Mouse (Mus musculus): Measurements from ENCODE around the gene Tbc1d9. TPM values are rescaled to one million over a fixed set of nuclear protein-coding genes. Genes with fewer than 3 reads are reported as not detected.
"Not testable (repeated sequence)": the region's sequence is repeated elsewhere in the genome, so short reads cannot be mapped to it uniquely, and the experiment has no call there.

The Tbc1d9 gene
- polyA plus RNA-seq, 2 experiments = 1.3 to 5.2 TPM

DNA sequence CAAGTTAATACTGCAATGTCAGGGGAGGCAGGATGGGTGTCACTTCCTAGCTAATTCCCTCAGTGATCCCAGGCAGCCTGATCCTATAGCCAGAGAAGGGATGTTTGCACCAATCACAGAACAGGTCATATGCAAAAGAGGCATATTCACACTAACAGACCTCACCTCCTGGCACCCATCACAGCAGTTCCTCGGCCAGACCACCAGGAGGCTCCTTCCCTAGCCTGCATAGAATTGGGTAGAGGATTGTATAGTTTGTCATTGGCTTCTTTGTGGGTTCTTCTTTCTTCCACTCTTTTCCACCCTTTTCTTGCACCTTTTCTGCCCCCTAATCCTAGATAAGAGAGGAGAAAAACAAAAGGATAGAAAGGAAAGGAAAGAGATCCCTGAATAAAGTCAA is 135.0 kb downstream of the Tbc1d9 start:
- Histone ChIP-seq H3K36me3 (ENCODE audit: control insufficient read depth, insufficient read depth, low read length) (no peaks in the 10 kb centered on the region), H3K27ac (replicated peaks; ENCODE audit: low read depth, low read length) (no peak overlapping the region), H3K4me2 (replicated peaks; ENCODE audit: low read depth, low read length, severe bottlenecking) (no peak overlapping the region), H3K4me1 (ENCODE audit: control insufficient read depth, insufficient read depth, low read length) (no peaks in the 10 kb centered on the region), H3K9me3 (ENCODE audit: control insufficient read depth, low read length) (no peaks in the 10 kb centered on the region), H3K4me3 (replicated peaks; ENCODE audit: low read length) (no peak overlapping the region), H3K9ac (ENCODE audit: low read depth, low read length, severe bottlenecking) (no peak overlapping the region), H3K27me3 (ENCODE audit: control insufficient read depth, insufficient read depth, low read length) (no peaks in the 10 kb centered on the region)
- no peak for ATAC-seq (ENCODE audit: low FRiP score, low read depth)
- no peak for TF ChIP-seq POLR2A (IDR thresholded peaks at IDR 0.05; ENCODE audit: borderline replicate concordance, extremely low read depth, insufficient read depth, insufficient read length)
- DNase-seq (ENCODE audit: low spot score) = no peak
- 60% methylated on average over 1 of the region's 1 CpGs for WGBS

DNA sequence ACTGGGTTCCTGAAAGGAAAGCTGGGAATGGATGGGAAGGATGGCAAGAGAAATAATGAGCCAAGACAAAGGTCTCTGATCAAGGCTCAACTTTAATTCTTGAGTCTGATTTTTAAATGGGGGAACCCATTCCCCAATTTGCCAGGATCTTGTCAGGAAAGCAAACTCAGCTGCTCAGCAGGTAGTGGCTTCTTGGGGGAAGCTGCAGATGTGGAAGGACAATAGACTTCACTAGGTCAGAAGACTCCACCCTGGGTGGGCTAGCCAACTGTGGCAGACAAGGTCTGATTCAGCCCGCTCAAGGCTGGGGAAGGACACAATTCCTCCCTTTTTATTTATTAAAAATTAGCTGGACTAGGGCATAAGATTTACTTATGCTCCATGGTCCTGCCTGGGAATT is 139.8 kb downstream of the Tbc1d9 start:
- H3K4me3 ChIP-seq (replicated peaks; ENCODE audit: low read length) = no peak overlapping the region
- H3K9ac ChIP-seq (ENCODE audit: low read depth, low read length, severe bottlenecking) = no peak overlapping the region
- TF ChIP-seq POLR2A (IDR thresholded peaks at IDR 0.05; ENCODE audit: borderline replicate concordance, extremely low read depth, insufficient read depth, insufficient read length) = no peak
- no peaks in the 10 kb centered on the region for H3K36me3 ChIP-seq (ENCODE audit: control insufficient read depth, insufficient read depth, low read length)
- DNase-seq (ENCODE audit: low spot score) (no peak), ATAC-seq (ENCODE audit: low FRiP score, low read depth) (no peak)
- H3K9me3 ChIP-seq (ENCODE audit: control insufficient read depth, low read length) = no peaks in the 10 kb centered on the region
- H3K4me1 ChIP-seq (ENCODE audit: control insufficient read depth, insufficient read depth, low read length) = no peaks in the 10 kb centered on the region
- H3K4me2 ChIP-seq (replicated peaks; ENCODE audit: low read depth, low read length, severe bottlenecking) = no peak overlapping the region
- H3K27me3 ChIP-seq (ENCODE audit: control insufficient read depth, insufficient read depth, low read length) = no peaks in the 10 kb centered on the region
- no peak overlapping the region for H3K27ac ChIP-seq (replicated peaks; ENCODE audit: low read depth, low read length)
- 100% methylated on average over 1 of the region's 1 CpGs for WGBS

DNA sequence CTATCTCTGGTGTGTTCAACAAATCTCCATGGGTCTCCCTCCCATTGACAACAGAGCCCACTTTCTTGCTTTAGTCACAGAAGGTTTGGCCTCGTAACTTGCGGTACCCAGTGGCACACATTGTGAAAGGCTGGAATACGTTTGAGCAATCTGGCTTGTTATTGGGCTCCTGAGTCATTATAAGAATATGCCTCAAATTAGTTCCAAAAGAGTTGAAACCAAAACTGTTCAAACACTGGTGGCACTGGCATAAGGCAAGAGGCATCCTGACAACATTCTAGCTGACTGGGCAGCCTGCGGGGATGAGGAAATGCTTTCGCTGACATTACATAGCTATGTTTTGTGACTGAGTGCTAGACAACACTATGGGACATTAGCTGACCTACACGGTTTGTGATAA is 144.7 kb downstream of the Tbc1d9 start:
- Histone ChIP-seq H3K4me2 (replicated peaks; ENCODE audit: low read depth, low read length, severe bottlenecking) (no peak overlapping the region), H3K9me3 (ENCODE audit: control insufficient read depth, low read length) (no peaks in the 10 kb centered on the region), H3K4me3 (replicated peaks; ENCODE audit: low read length) (no peak overlapping the region), H3K27ac (replicated peaks; ENCODE audit: low read depth, low read length) (no peak overlapping the region), H3K36me3 (ENCODE audit: control insufficient read depth, insufficient read depth, low read length) (peaks cover 5% of the 10 kb centered on the region; the same call in 1 of the 2 replicates), H3K9ac (ENCODE audit: low read depth, low read length, severe bottlenecking) (no peak overlapping the region), H3K4me1 (ENCODE audit: control insufficient read depth, insufficient read depth, low read length) (no peaks in the 10 kb centered on the region), H3K27me3 (ENCODE audit: control insufficient read depth, insufficient read depth, low read length) (no peaks in the 10 kb centered on the region)
- WGBS = 78% methylated on average over 6 of the region's 6 CpGs
- ATAC-seq (ENCODE audit: low FRiP score, low read depth) = no peak
- no peak for DNase-seq (ENCODE audit: low spot score)
- no peak for TF ChIP-seq POLR2A (IDR thresholded peaks at IDR 0.05; ENCODE audit: borderline replicate concordance, extremely low read depth, insufficient read depth, insufficient read length)

DNA sequence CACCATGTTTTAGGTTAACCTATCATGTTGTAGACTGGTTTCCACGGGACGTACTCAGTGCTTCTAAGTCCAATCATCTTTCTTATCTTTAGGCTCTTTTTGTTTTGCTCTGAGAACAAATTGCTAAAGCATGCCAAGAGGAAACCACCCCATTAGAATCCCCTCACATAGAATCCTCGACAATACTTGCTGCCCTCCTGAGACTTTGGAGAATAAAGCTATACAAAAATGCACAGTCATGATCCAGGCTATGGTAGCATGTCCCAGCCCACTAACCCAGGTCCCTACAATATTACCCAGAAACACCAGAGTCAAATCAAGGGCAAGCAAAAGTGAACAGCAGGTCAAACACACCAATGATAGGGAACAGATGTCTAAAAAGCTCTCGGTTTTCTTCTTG is 149.9 kb downstream of the Tbc1d9 start:
- H3K9me3 ChIP-seq (ENCODE audit: control insufficient read depth, low read length); H3K9ac ChIP-seq (ENCODE audit: low read depth, low read length, severe bottlenecking); H3K4me3 ChIP-seq (replicated peaks; ENCODE audit: low read length); DNase-seq (ENCODE audit: low spot score); ATAC-seq (ENCODE audit: low FRiP score, low read depth); H3K27me3 ChIP-seq (ENCODE audit: control insufficient read depth, insufficient read depth, low read length); H3K27ac ChIP-seq (replicated peaks; ENCODE audit: low read depth, low read length); H3K4me1 ChIP-seq (ENCODE audit: control insufficient read depth, insufficient read depth, low read length); H3K4me2 ChIP-seq (replicated peaks; ENCODE audit: low read depth, low read length, severe bottlenecking): not testable (repeated sequence)
- WGBS = 73% methylated on average over 4 of the region's 4 CpGs
- peaks cover 34% of the 10 kb centered on the region for H3K36me3 ChIP-seq (ENCODE audit: control insufficient read depth, insufficient read depth, low read length)

DNA sequence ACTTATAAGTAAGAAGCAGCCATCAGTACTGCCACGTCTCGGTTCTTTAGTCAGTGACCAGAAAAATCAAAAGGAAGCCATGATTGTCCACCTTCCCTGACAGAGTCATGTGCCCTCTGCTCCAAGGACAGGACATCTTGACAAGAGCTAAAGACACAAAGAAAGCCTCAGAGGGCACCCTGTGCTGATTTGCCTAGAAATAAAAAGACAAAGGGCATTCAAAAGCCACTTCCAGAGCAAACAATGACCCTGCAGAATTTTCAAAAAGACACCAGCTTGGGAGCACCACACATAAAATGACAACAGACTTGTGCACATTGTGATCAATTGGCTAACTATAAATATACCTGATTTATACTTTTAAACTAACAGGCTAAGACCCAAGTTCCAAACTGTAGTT is 150.5 kb downstream of the Tbc1d9 start:
- H3K36me3 ChIP-seq (ENCODE audit: control insufficient read depth, insufficient read depth, low read length) = peaks cover 38% of the 10 kb centered on the region
- ATAC-seq (ENCODE audit: low FRiP score, low read depth) = no peak

DNA sequence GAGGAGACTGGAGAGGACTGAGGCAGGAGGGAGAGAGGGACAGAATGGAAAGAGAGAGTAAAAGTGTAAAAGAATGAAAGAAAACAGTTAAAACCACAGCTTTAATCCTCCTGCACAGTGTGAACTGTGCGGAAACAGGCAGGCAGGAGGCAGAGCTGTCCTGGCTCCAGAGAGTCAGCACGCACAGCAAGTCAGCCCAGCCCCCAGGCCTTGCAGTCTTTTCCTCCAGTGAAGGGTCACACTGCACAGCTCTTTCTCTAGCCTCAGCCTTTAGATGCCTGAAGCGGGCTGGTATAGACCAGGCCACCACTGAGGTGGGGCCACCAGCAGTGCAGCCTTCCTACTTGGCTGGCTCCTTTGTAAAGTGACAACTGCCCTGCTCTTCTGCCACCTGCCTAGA is 155.4 kb downstream of the Tbc1d9 start:
- Histone ChIP-seq H3K9ac (ENCODE audit: low read depth, low read length, severe bottlenecking) (no peak overlapping the region), H3K4me2 (replicated peaks; ENCODE audit: low read depth, low read length, severe bottlenecking) (no peak overlapping the region), H3K4me3 (replicated peaks; ENCODE audit: low read length) (no peak overlapping the region), H3K4me1 (ENCODE audit: control insufficient read depth, insufficient read depth, low read length) (no peaks in the 10 kb centered on the region), H3K36me3 (ENCODE audit: control insufficient read depth, insufficient read depth, low read length) (peaks cover 51% of the 10 kb centered on the region), H3K9me3 (ENCODE audit: control insufficient read depth, low read length) (no peaks in the 10 kb centered on the region), H3K27ac (replicated peaks; ENCODE audit: low read depth, low read length) (no peak overlapping the region), H3K27me3 (ENCODE audit: control insufficient read depth, insufficient read depth, low read length) (no peaks in the 10 kb centered on the region)
- ATAC-seq (ENCODE audit: low FRiP score, low read depth) = no peak
- TF ChIP-seq POLR2A (IDR thresholded peaks at IDR 0.05; ENCODE audit: borderline replicate concordance, extremely low read depth, insufficient read depth, insufficient read length) = no peak
- 49% methylated on average over 3 of the region's 3 CpGs for WGBS
- DNase-seq (ENCODE audit: low spot score) = no peak

More for the DNA sequence above, 150.5 kb downstream of the Tbc1d9 start:
- no peak overlapping the region for H3K4me2 ChIP-seq (replicated peaks; ENCODE audit: low read depth, low read length, severe bottlenecking)
- WGBS = 88% methylated on average over 2 of the region's 2 CpGs
- H3K9me3 ChIP-seq (ENCODE audit: control insufficient read depth, low read length) = no peaks in the 10 kb centered on the region
- no peaks in the 10 kb centered on the region for H3K27me3 ChIP-seq (ENCODE audit: control insufficient read depth, insufficient read depth, low read length)
- no peak for DNase-seq (ENCODE audit: low spot score)
- H3K4me1 ChIP-seq (ENCODE audit: control insufficient read depth, insufficient read depth, low read length) = no peaks in the 10 kb centered on the region
- no peak for TF ChIP-seq POLR2A (IDR thresholded peaks at IDR 0.05; ENCODE audit: borderline replicate concordance, extremely low read depth, insufficient read depth, insufficient read length)
- H3K4me3 ChIP-seq (replicated peaks; ENCODE audit: low read length) = no peak overlapping the region
- no peak overlapping the region for H3K9ac ChIP-seq (ENCODE audit: low read depth, low read length, severe bottlenecking)
- H3K27ac ChIP-seq (replicated peaks; ENCODE audit: low read depth, low read length) = no peak overlapping the region
